Mouse (Mus musculus) cerebellum, adult 2 months (tissue): ENCODE results near the gene Lrg1. TPM values are rescaled to one million over a fixed set of nuclear protein-coding genes. Genes with fewer than 3 reads are reported as not detected.
A peak's percentile ranks its signal among the peaks of the same experiment; 100 is the strongest.

ENCODE experiments used
- DNase-seq, 2 experiments: peaks; one replicate each; pipeline ENCODE4 v3.0.0; 2021
- H3K27ac ChIP-seq: fragments of 200-500 bp; 2 replicates; pipeline ENCODE4 v1.5.1; 2012; ENCODE audit warnings: low read length, control low read depth, inconsistent platforms; ENCODE audit not compliant: insufficient read depth
- H3K27me3 ChIP-seq: fragments of 200-500 bp; 2 replicates; pipeline ENCODE4 v1.6.1; 2012; ENCODE audit warnings: inconsistent platforms, mild to moderate bottlenecking, low read length, moderate library complexity; ENCODE audit not compliant: control insufficient read depth, insufficient read depth
- H3K4me1 ChIP-seq: fragments of 200-500 bp; 2 replicates; pipeline ENCODE4 v1.6.1; 2011; ENCODE audit warnings: low read length; ENCODE audit not compliant: control insufficient read depth, insufficient read depth
- H3K4me3 ChIP-seq: fragments of 200-500 bp; replicated peaks from 2 replicates; pipeline ENCODE3; 2011; ENCODE audit warnings: mild to moderate bottlenecking, low read depth, low read length, control low read depth; ENCODE audit not compliant: insufficient read depth
- CTCF ChIP-seq: fragments of 200-500 bp; IDR thresholded peaks from 2 replicates; pipeline ENCODE4 v1.5.1; 2011; ENCODE audit warnings: low read depth, mild to moderate bottlenecking, control low read depth, low read length, moderate library complexity, borderline replicate concordance; ENCODE audit not compliant: insufficient read depth
- POLR2A ChIP-seq: fragments of 200-500 bp; IDR thresholded peaks from 2 replicates; pipeline ENCODE4 v1.6.1; 2011; ENCODE audit warnings: low read length, control low read depth, borderline replicate concordance; ENCODE audit not compliant: insufficient read depth
- WGBS: fragments of 180-500 bp; shearing (Covaris S2); methylation state at CpG from one replicate; pipeline ENCODE4 v1.1.7; 2018; 5-methylcytosine and 5-hydroxymethylcytosine counted together
- polyA plus RNA-seq: library from polyadenylated mRNA; depleted of rRNA; stranded (reverse); fragments of >200 nt; gene quantifications from 2 replicates; pipeline ENCODE4 v1.2.3, GENCODE M21; 2012

Gene Lrg1
- polyA plus RNA-seq, 1 experiment: 0.93 TPM

- Histone ChIP-seq H3K27me3 (no peaks in the 10 kb centered on the region; the same call in 1 of the 2 replicates), H3K27ac (no peak overlapping the region), H3K4me1 (peaks cover 14% of the 10 kb centered on the region), H3K4me3 (no peak overlapping the region)
- TF ChIP-seq POLR2A: no peak
- TF ChIP-seq CTCF: no peak
- DNase-seq: no peak
- 57% methylated on average over 58 of the region's 59 CpGs for WGBS
These were observed 2.0 kb upstream of the Lrg1 start for GRCm38 (mm10) chr17:56123681-56124340.

GRCm38 (mm10) chr17:56123161-56123560, 1.4 kb upstream of the Lrg1 start:
- WGBS: 94% methylated on average over 12 of the region's 12 CpGs
- H3K27ac ChIP-seq: no peak overlapping the region
- H3K4me1 ChIP-seq: peaks cover 10% of the 10 kb centered on the region
- H3K27me3 ChIP-seq: no peaks in the 10 kb centered on the region; the same call in 1 of the 2 replicates
- TF ChIP-seq CTCF (no peak), POLR2A (no peak)
- DNase-seq: no peak
- H3K4me3 ChIP-seq: no peak overlapping the region

- no peaks in the 10 kb centered on the region; the same call in 1 of the 2 replicates for H3K27me3 ChIP-seq
- TF ChIP-seq CTCF (no peak), POLR2A (no peak)
- peak overlapping the region; percentile 46 for H3K4me3 ChIP-seq
- WGBS: 2% methylated on average over 66 of the region's 66 CpGs
- H3K27ac ChIP-seq: no peak overlapping the region
- peak; percentile 64 to 75 for DNase-seq
- H3K4me1 ChIP-seq: peaks cover 9% of the 10 kb centered on the region
These were observed 1.6 kb downstream of the Lrg1 start for GRCm38 (mm10) chr17:56119981-56120880.

GRCm38 (mm10) chr17:56119431-56119830, 2.4 kb downstream of the Lrg1 start:
- TF ChIP-seq CTCF (no peak), POLR2A (no peak)
- peak overlapping the region; percentile 6 for H3K4me3 ChIP-seq
- no peaks in the 10 kb centered on the region; the same call in 1 of the 2 replicates for H3K27me3 ChIP-seq
- no peak overlapping the region for H3K27ac ChIP-seq
- DNase-seq: no peak
- peaks cover 7% of the 10 kb centered on the region for H3K4me1 ChIP-seq
- WGBS: 57% methylated on average over 12 of the region's 12 CpGs

GRCm38 (mm10) chr17:56117251-56117710, 4.5 kb downstream of the Lrg1 start, which contains the start of gene Plin5:
Plin5 (minus strand) TSS chr17:56117596.
- DNase-seq: peak; percentile 34 to 43
- H3K27ac ChIP-seq: no peak within 1 kb of the TSS
- H3K4me3 ChIP-seq: no peak within 1 kb of the TSS
- TF ChIP-seq CTCF (no peak), POLR2A (no peak)
- H3K4me1 ChIP-seq: peaks cover 7% of the 10 kb centered on the region
- H3K27me3 ChIP-seq: no peaks in the 10 kb centered on the region
- 2% methylated on average over 27 of the region's 27 CpGs for WGBS

GRCm38 (mm10) chr17:56116193-56116592, 5.6 kb downstream of the Lrg1 start:
- Histone ChIP-seq H3K27ac (no peak overlapping the region), H3K4me1 (peaks cover 7% of the 10 kb centered on the region), H3K4me3 (no peak overlapping the region), H3K27me3 (no peaks in the 10 kb centered on the region)
- WGBS: 70% methylated on average over 10 of the region's 10 CpGs
- TF ChIP-seq CTCF (no peak), POLR2A (no peak)
- no peak for DNase-seq

GRCm38 (mm10) chr17:56112743-56113142, 9.1 kb downstream of the Lrg1 start:
- no peak overlapping the region for H3K27ac ChIP-seq
- 80% methylated on average over 3 of the region's 3 CpGs for WGBS
- H3K4me1 ChIP-seq: no peaks in the 10 kb centered on the region; the same call in 1 of the 2 replicates
- TF ChIP-seq CTCF: no peak
- TF ChIP-seq POLR2A: no peak
- no peak for DNase-seq
- H3K27me3 ChIP-seq: no peaks in the 10 kb centered on the region
- H3K4me3 ChIP-seq: no peak overlapping the region
